Mouse (Mus musculus) kidney, adult 8-10 months (tissue): ENCODE measurements at regions not wholly inside any gene's neighbourhood (a gene's known extent, or its start where the extent isn't known, plus 50 kb on each side); places are given as distances from the start of the nearest gene placed in this dataset.
A peak's percentile ranks its signal among the peaks of the same experiment; 100 is the strongest.

Experiments
- DNase-seq, 2 experiments: peaks; one replicate each; pipeline ENCODE4 v3.0.0; 2022

GRCm38 (mm10) chr16:9132778-9133177, 302.9 kb downstream of the 1810013L24Rik start:
- DNase-seq: no peak

- DNase-seq: peak in 1 of 2 experiments; percentile 1
Measured at GRCm38 (mm10) chr16:9135377-9135776, 305.5 kb downstream of the 1810013L24Rik start.

DNA sequence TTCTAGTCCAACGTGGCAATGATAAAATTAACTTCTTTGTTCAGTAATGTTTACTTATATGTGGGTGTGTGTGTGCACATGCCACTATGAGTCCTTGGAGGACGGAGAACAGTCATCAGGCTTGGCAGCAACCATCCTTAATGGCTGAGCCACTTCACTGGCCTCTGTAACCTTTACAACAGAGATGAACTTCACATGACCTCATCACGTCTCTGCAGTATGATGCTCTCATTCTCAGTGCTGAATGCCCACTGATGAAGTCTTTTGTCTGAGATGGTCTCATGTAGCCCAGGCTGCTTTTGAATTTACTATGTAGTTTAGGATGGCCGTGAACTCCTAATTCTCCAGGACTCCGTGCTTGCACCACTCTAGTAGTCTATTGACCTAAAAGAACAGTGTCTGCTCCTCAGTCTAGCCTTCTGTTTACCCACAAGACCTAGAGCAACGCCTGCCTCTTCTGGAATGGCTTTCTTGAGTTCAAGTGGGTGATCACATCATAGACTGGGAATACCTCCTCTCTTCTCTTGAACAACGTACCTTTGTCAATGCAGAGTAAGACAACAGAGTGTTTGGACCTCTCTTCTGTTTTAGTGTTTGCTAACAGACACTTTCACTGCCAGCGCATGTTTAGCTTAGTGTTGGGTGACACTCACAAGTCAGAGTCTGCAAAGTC, 308.8 kb downstream of the 1810013L24Rik start:
- DNase-seq: no peak

DNA sequence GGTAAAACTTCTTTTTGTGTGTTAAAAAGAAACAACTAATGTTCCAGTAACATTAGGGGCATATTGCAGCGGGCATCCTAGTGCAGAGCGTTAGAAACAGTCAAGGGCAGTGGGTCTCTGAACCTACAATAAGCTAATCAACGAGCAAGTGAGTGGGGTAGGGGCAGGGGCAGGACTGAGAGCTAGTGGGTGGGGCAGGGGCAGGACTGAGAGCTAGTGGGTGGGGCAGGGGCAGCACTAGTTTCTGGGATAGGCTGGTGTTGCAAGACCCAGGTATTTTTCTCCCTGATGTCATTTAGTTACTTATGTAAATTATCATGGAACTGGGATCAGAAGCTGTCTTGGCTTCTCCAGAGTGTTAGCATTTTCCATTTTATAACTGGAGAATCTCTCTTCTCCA, 309.5 kb downstream of the 1810013L24Rik start:
- DNase-seq: no peak

- no peak for DNase-seq
Measured at GRCm38 (mm10) chr16:9149209-9150135, 319.6 kb downstream of the 1810013L24Rik start.

GRCm38 (mm10) chr16:9151936-9152335, 322.0 kb downstream of the 1810013L24Rik start:
- peak; percentile 47 to 65 for DNase-seq

- DNase-seq: no peak
Measured at GRCm38 (mm10) chr16:9153501-9153900, 323.6 kb downstream of the 1810013L24Rik start.

GRCm38 (mm10) chr16:9165763-9166310, 335.9 kb downstream of the 1810013L24Rik start:
- peak; percentile 33 to 69 for DNase-seq

- no peak for DNase-seq
Measured at GRCm38 (mm10) chr16:9176402-9176801, 346.5 kb downstream of the 1810013L24Rik start.

GRCm38 (mm10) chr16:9195821-9196220, 365.9 kb downstream of the 1810013L24Rik start:
- DNase-seq: no peak

DNA sequence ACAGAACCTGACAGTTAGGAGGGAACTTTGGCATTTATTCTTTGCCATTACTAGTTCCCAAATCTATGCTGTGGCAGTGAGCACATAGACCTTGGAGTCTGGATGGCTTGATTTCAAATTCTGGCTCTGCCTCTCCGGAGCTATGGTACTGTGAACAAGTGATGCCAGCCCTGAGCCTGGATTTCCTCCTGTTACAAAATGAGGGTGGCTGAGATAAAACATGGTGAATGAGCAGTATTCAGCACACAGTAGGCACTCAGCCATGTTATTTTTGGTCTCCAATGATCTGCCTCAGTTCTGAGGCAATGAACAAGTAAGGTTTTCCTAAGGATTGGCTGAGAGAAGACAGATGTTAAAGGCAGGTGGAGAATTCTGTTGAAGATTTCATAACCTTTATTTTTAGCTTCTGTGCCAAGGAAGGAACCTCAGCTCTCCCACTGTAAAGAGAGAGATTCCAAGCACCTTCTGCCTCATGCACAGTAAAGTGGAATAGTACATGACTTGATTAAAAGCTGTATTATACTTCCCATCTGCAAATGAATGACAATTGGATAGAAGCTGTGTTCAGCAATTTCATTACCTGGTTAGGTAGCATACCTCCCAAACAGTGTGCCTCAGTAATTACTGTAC, 369.1 kb downstream of the 1810013L24Rik start:
- no peak for DNase-seq

DNA sequence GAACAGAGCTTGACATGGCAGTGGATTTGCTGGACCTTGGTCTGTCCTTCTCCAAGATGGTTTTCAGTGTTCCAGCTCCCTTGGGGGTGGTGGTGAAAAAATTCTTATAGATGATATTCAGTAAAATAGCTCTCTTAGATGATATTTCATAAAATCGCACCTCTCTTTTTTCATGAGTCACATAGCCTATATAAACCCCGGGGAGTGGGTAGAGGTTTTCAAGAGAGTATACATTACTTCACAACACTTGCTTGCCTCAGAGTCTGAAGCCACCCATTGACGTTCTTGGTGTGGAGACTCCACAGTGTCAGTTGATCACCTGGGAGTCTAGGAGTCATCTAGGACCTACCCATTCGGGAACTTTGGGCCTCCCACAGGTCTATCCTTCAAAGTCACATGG, 378.7 kb downstream of the 1810013L24Rik start:
- DNase-seq: no peak

- no peak for DNase-seq
Measured at GRCm38 (mm10) chr16:9211485-9211884, 381.6 kb downstream of the 1810013L24Rik start.

DNA sequence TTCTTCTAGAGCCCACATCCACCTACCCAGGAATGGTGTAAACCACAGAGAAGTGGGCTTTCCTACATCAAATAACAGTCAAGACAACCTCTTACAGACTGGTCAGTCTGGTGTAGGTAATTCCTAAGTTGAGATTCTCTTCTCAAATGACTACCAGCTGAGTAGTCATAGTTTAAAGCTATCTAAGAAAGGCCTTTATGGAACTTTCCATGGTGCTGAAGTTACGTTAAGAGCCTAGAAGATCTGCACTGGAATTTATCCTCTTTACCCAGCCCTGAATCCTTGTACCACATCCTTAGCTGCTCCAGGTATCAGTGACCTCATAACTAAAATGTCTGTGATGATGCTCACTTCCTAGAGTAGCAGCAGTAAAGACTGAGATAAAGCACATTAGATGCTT, 385.2 kb downstream of the 1810013L24Rik start:
- DNase-seq: no peak

DNA sequence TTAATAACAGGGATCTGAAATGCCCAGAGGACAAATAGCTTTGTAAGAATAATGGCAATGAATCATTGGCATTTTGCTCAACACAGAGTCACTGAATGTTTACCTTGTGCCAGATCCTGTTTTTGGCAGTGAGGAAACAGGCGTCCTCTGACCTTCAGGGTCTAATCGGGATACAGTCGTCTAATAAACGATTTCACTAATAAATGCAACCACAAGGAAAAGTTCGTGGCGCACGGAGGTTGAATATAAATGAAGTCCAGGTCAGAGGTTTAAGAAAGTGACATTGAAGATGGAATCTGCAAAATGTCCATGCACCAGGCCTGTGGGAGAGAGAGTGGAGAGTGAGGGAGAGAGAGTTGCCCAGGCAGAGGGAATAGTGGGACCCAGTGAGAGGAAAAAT, 387.5 kb downstream of the 1810013L24Rik start:
- DNase-seq: no peak

DNA sequence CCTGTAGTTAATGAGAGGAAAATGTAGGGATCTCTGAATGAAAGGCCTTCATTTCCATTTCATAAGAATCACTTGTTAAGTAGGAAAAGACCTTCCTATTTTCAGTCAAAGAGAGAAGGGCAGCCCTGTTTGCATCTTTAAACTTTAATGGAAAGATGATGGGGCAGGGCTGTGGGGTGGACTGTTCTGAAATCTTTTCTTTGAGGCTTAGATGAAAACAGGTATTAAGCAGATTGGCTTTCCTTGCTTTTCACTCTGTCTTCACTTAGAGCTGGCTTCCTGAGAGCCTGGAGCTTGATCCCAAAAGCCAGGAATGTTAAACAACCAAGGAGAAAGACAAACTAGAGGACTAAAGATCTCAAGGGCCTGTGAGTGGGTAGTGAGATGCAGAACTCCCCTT, 400.3 kb downstream of the 1810013L24Rik start:
- DNase-seq: no peak

GRCm38 (mm10) chr16:9242099-9242498, 412.2 kb downstream of the 1810013L24Rik start:
- no peak for DNase-seq

DNA sequence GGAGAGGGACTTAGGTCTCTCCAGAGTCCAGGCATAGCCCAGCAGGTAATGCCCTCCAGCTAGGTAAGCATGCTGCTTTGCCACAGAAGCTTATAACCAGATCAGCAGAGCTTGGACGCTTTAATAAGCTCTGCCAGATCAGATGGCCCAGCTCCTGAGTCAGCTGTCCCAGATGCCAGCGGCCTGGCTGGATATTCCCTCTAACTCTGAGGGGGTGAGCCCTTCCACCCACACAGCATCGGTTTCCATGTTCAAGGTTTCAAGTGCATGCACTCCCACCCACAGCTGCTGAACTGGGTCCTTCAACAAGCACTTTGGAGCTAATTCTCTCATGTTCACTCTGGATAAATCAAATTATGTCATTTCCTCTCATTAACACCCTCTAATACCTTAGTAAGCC, 417.3 kb downstream of the 1810013L24Rik start:
- no peak for DNase-seq

GRCm38 (mm10) chr16:9253054-9253453, 423.2 kb downstream of the 1810013L24Rik start:
- no peak for DNase-seq

GRCm38 (mm10) chr16:9255351-9255750, 425.5 kb downstream of the 1810013L24Rik start:
- DNase-seq: no peak

DNA sequence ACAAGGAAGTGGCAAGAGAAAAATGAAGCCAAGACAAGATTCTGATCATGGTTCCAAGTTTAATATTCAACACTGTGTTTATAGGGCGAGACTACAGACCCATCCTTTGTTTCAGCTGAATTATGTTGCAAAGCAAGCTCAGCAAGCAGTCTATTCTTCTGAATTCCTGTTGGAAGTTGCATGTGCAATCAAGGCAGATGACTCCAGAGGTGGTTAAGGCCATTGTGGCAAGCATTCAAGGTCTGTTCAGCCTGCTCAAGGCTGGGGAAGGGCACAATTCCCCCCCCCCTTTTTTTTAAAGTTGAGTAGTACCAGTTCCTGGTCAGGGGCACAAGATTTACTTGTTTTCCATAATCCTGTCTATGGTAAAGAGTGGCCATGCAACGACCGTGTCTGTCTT, 431.1 kb downstream of the 1810013L24Rik start:
- no peak for DNase-seq

DNA sequence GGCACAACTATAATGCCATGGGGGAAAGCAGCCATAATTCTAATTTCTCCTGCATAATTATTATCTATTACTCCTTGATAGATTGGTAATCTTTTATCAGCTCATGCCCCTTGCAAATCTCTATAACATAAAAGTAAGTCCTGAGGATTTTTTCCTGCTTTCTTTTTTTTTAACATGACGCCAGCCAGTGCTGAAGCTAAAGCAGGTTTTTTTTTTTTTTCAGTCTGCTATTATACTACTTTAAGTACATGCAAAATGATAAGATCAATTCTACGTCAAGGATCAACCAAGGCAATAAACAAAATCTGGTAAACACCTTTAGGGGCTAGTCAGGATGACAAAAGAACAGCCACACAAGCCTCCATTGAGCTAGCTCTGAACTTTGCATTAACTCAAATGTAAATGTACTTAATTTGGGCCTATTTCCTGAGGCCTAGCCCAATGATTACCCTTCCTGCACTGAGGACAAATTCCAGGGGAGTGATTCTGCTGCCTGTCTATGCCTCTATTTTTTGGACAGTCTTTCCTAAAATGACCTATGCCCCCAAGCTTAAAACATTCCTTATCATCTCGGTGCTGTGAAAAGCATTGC, 434.8 kb downstream of the 1810013L24Rik start:
- DNase-seq: no peak

- DNase-seq: no peak
Measured at GRCm38 (mm10) chr16:9267204-9267603, 437.3 kb downstream of the 1810013L24Rik start.
